Mouse (Mus musculus) spleen, postnatal 0 days (tissue): ENCODE results near the gene Psmd3. TPM values are rescaled to one million over a fixed set of nuclear protein-coding genes. Genes with fewer than 3 reads are reported as not detected.

ENCODE experiments used
- polyA plus RNA-seq: library from polyadenylated mRNA; unstranded; fragments of >200 nt; fragmentation: Nextera tagmentation; extraction: Ambion mirVana; gene quantifications from 2 replicates; pipeline ENCODE4 v1.2.1, GENCODE M21; 2015

The Psmd3 gene
- polyA plus RNA-seq: 97.4 and 100 TPM in 2 replicates

GRCm38 (mm10) chr11:98681786-98682745 is at the start of gene Psmd3:
TSS of gene Psmd3 (plus strand) at chr11:98682554.

GRCm38 (mm10) chr11:98646459-98646858 is 35.9 kb upstream of the Psmd3 start, which contains the start of gene Gsdma2:
TSS of gene Gsdma2 (plus strand) at chr11:98646759.

GRCm38 (mm10) chr11:98664091-98664490 is 18.3 kb upstream of the Psmd3 start, which contains the start of gene Gsdma:
TSS of gene Gsdma (plus strand) at chr11:98664351.

GRCm38 (mm10) chr11:98701213-98701670 is 18.9 kb downstream of the Psmd3 start, which contains the start of gene Csf3:
TSS of gene Csf3 (plus strand) at chr11:98701263.

GRCm38 (mm10) chr11:98729119-98729588 is 46.8 kb downstream of the Psmd3 start, which contains the start of gene Med24:
TSS of gene Med24 (minus strand) at chr11:98729435.

GRCm38 (mm10) chr11:98740393-98741050 is 58.2 kb downstream of the Psmd3 start, which contains the start of gene Thra:
TSS of gene Thra (plus strand) at chr11:98740638.

Other genes starting within 250 kb of the Psmd3 start
- gene Mien1, start 243.6 kb upstream of the Psmd3 start, polyA plus RNA-seq: 64.5 and 65.2 TPM in 2 replicates
- gene Grb7, start 236.2 kb upstream of the Psmd3 start, polyA plus RNA-seq: 0.39 and 0.54 TPM in 2 replicates
- 2.8 and 3.2 TPM in 2 replicates for gene Ikzf3, start 136.5 kb upstream of the Psmd3 start, polyA plus RNA-seq
- 0.86 and 1.9 TPM in 2 replicates for gene Zpbp2, start 131.5 kb upstream of the Psmd3 start, polyA plus RNA-seq
- 47.2 and 53.2 TPM in 2 replicates for gene Ormdl3, start 95.2 kb upstream of the Psmd3 start, polyA plus RNA-seq
- gene Lrrc3c, start 84.3 kb upstream of the Psmd3 start, polyA plus RNA-seq: not detected in 2 replicates
- gene Gm12355, start 56.9 kb upstream of the Psmd3 start, polyA plus RNA-seq: 0.89 and 0.91 TPM in 2 replicates
- gene Gsdma3, start 56.2 kb upstream of the Psmd3 start, polyA plus RNA-seq: not detected in 2 replicates
- gene Gsdma2, start 35.8 kb upstream of the Psmd3 start, polyA plus RNA-seq: not detected in 2 replicates
- 0.08 and 0.10 TPM in 2 replicates for gene Gsdma, start 18.2 kb upstream of the Psmd3 start, polyA plus RNA-seq
- gene Csf3, start 18.7 kb downstream of the Psmd3 start, polyA plus RNA-seq: not detected in 2 replicates
- gene Med24, start 46.9 kb downstream of the Psmd3 start, polyA plus RNA-seq: 22.2 and 22.7 TPM in 2 replicates
- gene Thra, start 58.1 kb downstream of the Psmd3 start, polyA plus RNA-seq: 15.5 and 19.9 TPM in 2 replicates
- 0.90 and 1.2 TPM in 2 replicates for gene Nr1d1, start 92.8 kb downstream of the Psmd3 start, polyA plus RNA-seq
- 15.0 and 18.0 TPM in 2 replicates for gene Msl1, start 113.0 kb downstream of the Psmd3 start, polyA plus RNA-seq
- 15.9 and 16.2 TPM in 2 replicates for gene Casc3, start 122.4 kb downstream of the Psmd3 start, polyA plus RNA-seq
- 0.19 and 0.38 TPM in 2 replicates for gene Rapgefl1, start 154.2 kb downstream of the Psmd3 start, polyA plus RNA-seq
- gene Wipf2, start 181.1 kb downstream of the Psmd3 start, polyA plus RNA-seq: 3.2 and 3.7 TPM in 2 replicates
- gene Cdc6, start 225.2 kb downstream of the Psmd3 start, polyA plus RNA-seq: 59.7 and 71.2 TPM in 2 replicates
- 13.0 and 18.8 TPM in 2 replicates for gene Rara, start 245.3 kb downstream of the Psmd3 start, polyA plus RNA-seq